Mouse (Mus musculus) adipocyte (in vitro differentiated cells): ENCODE results near the gene Leng9.
"Not testable (repeated sequence)": the region's sequence is repeated elsewhere in the genome, so short reads cannot be mapped to it uniquely, and the experiment has no call there.

Experiments used
- DNase-seq: peaks from one replicate; pipeline ENCODE4 v3.0.0-alpha.2; 2016; ENCODE audit warnings: low spot score

Gene Leng9

GRCm38 (mm10) chr7:4150059-4150541 is at the start of gene Leng9:
Gene Leng9, minus strand, starts transcription at chr7:4150374.
- no peak for DNase-seq

GRCm38 (mm10) chr7:4178438-4178837 is 28.3 kb upstream of the Leng9 start:
- DNase-seq: peak; percentile 71

DNA sequence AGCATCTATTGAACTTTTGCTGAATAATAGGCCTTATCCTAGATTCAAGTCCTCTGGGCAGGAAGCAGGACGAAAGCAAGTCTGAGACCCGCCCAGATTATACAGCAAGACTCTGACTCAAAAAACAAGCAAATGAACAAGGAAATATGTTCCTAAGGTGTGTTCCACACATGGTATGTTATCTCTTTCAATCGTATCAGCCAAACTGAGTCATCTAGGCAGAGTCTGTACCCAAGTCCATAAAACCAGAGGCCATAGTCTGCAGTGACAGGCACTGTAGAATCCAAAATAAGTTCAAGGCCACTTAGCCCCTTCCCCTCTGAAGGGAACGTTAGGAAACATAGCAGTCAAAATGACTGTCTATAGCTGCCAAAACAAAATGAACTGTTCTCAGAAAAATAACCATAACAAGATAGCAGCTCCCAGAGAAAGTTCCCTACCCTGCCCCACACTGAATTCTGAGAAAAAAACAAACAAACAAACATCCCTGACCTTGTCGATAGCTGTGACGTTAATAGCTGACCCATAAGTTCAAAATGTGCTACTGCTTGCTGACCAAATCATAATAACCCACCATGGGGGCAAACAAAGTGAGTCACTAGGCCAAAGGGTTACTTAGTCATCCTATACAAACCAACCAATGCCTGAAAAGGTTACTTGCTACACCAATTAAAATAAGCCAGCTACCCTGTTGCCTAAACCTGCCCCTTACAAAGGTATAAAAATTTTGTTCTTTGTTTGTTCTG is 20.2 kb upstream of the Leng9 start:
- DNase-seq: no peak

DNA sequence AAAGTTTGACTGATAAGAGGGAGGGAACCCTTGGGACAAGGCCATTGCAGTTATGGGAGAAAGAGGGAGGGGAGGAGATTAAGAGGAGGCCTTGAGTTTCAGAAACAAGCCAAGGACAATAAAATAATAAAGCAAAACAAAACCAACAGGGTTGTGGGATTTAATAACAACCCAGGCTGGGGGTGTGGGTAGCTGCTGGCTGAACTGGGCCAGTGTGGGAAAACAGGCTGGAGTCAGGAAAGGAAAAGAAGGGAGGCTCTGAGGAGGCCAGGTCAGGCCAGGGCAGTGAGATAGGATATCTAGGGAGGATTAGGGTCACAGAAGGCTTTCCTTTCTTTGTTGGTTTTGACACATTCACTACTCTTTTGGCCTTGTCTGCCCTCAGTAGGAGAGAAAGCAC is 16.9 kb upstream of the Leng9 start:
- peak; percentile 30 for DNase-seq

DNA sequence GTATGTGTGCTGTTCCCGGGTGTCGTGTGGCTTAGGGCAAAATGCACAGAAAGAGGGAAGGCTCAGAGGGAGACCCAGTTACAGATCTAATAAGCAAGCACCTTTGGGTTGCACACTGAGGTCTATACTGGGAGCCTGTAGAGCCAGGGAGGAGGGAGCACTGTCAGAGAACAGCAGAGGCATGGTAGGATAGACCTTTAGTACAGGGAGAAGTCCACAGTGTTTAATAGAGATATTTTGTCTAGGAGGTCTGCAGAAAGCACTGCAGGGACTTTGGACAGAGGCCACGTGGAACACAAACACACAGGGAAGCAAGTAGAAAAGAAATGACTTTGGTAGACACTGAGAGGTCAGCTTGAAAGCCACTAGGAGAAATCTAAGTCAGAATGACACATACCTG is 15.1 kb upstream of the Leng9 start:
- DNase-seq: no peak

GRCm38 (mm10) chr7:4164090-4164910 is 14.1 kb upstream of the Leng9 start, which contains the start of gene Cdc42ep5:
Gene Cdc42ep5, minus strand, starts transcription at chr7:4164860.
- peak; percentile 69 for DNase-seq

- peak; percentile 72 for DNase-seq
Observed at GRCm38 (mm10) chr7:4163571-4164072, 13.4 kb upstream of the Leng9 start.

DNA sequence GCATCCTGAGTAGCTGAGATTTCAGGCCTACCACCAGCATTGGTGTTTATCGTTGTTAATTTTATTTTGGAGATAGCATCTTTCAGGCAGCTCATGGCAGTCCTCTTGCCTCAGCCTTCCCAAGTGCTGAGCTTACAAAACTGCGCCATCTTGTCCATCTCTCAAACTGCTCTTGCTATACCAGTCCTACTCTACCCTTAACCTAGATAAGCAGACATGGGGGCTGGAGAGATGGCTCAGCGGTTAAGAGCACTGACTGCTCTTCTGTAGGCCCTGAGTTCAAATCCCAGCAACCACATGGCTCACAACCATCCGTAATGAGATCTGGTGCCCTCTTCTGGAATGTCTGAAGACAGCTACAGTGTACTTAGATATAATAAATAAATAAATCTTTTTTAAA is 11.4 kb upstream of the Leng9 start:
- DNase-seq: not testable (repeated sequence)

DNA sequence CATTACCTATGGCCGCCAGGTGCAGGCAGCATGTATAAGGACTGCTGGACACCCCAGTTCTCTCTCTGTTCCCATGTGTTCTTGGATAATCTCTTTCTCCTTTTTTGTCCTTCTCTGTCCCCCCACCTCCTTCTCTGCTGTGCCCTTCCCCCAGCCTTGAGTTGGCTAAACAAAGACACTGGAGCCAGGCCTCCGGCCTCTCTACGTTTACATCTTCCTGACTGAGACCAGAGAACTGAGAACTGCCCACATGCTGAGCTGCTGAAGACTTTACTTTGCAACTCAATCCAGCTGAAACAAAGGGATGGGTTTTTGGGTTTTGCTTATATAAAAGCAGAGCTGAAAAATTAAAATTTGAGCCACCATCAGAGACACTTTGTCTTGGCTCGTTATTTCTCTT is 4.8 kb upstream of the Leng9 start:
- DNase-seq: no peak

DNA sequence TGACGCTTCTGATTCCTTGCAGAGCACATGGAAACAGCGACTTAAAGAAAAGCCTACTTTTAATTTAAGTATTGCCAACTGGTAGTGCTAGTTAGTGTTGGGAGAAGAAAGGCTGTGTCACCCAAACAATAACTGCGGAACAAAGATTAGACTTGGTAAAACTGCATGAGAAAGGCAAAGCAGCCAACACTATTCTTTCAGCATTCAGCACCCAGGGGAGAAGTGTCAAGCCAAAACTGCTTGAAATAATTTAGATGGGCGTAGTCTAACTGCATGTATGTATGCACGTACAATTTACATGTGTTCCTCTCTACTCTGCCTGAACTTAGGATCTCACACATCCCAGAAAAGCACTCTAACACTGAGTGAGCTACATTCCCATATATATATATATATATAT is 4.2 kb upstream of the Leng9 start:
- DNase-seq: no peak

- DNase-seq: no peak
Observed at GRCm38 (mm10) chr7:4151241-4151640, 1.1 kb upstream of the Leng9 start.

GRCm38 (mm10) chr7:4150811-4151221 is 642 bp upstream of the Leng9 start:
- DNase-seq: no peak

DNA sequence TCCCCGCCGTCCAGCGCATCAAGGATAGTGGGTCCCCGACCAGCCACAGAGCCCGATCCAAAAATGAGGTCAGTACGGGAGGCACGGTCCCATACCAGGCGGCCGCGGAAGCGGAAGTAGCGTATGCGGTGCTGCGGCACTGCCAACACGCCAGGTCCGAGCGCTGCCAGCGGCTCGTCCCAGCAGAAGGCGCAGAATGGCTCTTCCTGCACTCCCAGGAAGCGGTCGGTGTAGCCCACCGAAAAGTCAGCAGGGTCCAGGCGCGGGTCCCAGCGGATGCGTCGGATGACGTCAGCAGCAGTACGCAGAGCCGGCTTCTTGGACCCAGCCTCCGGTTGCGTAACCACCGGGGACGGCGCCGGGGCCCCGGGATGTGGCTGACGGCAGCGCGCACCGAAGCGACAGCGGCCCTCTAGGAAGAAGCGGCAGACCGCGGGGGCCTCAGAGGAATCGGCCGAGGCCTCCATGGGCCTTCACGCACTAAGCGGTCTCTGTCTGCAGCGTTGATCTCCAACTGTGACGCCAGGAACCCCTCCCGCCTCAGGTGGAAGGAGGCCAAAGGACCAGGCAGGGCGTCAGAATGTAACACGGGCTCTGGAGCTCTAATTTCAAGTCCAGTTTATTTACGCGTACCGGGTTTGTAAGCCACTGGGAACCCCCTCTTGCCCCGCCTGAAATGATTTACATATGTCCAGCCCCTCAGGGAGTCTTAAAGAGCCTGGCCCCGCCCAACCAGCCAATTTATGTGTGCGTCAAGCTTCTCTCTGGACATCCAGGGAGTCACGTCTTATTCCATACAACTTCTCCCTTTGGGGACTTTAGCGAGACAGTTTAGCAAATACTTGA is 742 bp downstream of the Leng9 start:
- DNase-seq: peak; percentile 87

DNA sequence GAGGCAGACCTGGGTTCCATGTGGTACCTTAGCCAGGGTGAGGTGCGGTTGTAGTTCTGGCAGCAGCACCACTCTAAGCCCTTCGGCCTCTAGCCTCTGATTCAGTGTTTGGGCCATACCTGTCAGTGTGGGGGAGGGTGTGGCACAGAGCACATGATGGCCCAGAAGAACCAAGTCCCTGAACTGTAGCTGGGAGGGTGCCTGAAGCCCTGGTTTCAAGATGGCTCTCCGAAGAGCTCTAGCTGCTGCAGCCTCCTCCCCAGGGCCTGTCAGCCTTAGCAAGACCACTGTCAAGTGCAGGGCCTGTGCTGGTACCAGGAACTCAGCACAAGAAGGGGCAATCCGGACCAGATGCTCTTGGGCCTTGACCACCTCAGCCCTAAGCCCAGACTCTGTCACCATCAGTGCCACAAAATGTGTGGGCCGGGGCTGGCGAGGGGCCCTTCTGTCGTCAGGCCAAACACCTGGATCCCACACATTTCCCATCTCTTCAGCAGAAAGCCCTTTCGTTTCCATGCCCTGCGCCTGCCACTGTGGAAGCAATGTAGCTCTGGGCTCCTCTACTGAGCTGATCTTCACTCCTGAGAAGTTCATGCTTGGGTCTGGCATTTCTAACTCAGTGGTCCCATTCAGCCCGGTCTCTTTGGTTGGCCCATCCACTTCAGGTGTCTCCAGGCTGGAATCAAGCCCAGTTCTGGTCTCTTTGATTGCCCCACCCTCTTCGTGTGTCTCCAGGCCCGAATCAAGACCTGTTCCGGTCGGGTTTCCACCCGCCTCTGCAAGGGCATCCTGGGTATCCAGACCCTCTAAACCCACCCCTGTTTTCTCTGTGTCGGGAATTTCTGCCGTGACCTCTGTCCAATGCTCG is 1.6 kb downstream of the Leng9 start:
- no peak for DNase-seq

DNA sequence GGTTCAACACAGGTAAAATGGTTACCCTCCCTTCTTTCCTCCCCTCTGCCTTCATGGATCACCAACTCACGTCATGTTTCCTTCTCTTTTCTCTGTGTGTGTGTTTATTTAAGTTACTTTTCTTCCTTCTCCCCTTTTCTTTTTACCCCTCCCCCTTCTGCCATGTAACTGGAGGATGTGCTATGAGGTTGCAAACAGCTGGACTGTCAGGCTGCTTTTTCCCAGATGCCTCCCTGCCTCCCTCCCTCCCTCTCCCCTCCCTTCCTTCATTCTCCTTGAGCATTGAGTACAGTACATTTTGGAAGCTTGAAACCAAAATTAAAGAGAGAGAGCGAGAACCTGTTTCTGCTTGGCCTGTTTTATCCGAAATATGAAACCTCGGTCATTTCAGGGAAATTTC is 2.3 kb downstream of the Leng9 start:
- no peak for DNase-seq

- no peak for DNase-seq
Observed at GRCm38 (mm10) chr7:4147371-4147770, 2.8 kb downstream of the Leng9 start.

DNA sequence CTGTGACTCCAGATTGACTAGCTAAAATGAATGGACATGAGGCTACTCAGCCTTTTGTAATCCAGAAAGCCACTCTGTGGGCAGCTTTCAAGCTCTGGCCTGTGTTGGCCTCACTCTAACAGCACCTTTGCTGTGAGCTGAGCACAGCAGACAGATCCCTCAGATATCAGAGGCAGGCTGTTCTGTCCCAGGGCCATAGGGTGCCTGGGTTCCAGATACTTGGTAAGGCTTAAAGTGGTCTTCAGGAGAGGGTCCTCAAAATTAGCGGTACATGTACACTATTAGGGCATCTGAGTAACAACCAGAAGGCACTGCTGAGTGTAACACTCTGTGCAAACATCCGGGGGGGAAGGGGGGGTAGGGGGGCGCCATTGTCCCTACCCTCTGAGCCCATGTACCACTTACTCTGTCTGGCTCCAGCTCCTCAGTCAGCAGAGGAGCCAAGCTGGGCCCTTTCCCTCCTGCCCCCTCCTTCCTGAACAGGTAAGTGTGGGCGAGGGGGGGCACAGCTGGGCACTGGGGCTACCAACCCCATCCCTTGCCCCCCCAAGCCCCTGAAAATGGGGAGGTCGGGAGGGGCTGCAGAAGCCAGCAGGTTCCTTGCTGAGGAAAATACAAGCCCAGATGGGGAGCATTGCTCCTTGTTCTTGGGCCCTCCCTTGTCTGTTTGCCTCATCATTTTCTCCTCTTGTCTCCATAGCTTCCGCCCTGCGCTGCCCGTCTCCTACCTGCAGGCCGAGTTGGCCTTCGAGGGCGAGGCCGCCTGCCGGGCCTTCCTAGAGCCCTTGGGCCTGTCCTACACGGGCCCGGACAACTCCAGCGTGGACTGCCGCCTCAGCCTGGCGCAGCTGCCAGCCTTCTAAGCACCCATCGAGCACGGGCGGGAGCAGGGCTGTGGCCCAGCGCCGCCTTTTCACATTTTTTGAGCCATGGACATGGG is 3.7 kb downstream of the Leng9 start:
- no peak for DNase-seq

GRCm38 (mm10) chr7:4145552-4146190 is 4.5 kb downstream of the Leng9 start:
- DNase-seq: peak; percentile 67
